Mouse (Mus musculus): ENCODE results near the gene Ambra1. TPM values are rescaled to one million over a fixed set of nuclear protein-coding genes. Genes with fewer than 3 reads are reported as not detected.
A peak's percentile ranks its signal among the peaks of the same experiment; 100 is the strongest.

The Ambra1 gene
- polyA plus RNA-seq, 2 experiments from 2014 or later, result 31.0 to 58.3 TPM

- ATAC-seq, result no peak
Measured at GRCm38 (mm10) chr2:91739586-91739985, 9.7 kb downstream of the Ambra1 start.

- ATAC-seq, result no peak
Measured at GRCm38 (mm10) chr2:91744686-91745085, 14.8 kb downstream of the Ambra1 start.

- ATAC-seq, result no peak
Measured at GRCm38 (mm10) chr2:91749811-91750261, 19.9 kb downstream of the Ambra1 start.

DNA sequence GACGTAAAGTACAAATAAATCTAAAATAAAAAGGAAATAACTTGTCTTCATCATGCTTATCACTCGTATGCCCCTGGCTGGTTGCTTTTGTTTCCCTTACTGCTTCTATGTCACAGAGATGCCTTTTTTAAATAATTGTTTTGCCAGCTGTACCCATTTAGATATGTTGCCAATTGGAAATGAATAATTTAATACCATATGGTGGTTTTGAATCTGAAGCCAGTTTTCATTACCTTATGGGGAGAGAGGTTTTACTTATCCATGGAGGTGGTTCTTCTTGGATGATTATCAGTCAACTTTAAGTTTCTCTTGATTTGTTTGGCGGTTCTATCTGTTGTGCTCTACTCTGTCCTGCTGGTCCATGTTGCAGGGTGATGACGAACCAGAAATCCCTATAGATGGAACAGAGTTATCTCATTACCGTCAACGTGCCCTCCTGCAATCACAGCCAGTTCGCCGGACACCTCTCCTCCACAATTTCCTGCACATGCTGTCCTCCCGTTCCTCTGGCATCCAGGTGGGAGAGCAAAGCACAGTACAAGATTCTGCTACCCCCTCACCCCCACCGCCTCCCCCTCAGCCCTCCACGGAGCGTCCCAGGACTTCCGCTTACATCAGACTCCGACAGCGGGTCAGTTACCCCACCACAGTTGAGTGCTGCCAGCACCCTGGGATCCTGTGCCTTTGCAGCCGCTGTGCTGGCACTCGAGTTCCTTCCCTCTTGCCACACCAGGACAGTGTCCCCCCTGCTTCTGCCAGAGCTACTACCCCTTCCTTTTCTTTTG lies 42.2 kb downstream of the Ambra1 start:
- no peak for ATAC-seq

DNA sequence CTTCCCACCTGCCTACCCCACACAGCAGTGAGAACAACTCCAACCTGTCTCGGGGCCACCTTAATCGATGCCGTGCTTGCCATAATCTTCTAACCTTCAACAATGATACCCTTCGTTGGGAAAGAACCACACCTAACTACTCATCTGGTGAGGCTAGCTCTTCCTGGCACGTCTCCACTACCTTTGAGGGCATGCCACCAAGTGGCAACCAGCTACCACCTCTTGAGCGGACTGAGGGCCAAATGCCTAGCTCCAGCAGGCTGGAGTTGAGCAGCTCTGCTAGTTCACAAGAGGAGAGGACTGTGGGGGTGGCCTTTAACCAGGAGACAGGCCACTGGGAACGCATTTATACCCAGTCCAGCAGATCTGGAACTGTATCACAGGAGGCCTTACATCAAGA lies 43.4 kb downstream of the Ambra1 start:
- ATAC-seq, result no peak

DNA sequence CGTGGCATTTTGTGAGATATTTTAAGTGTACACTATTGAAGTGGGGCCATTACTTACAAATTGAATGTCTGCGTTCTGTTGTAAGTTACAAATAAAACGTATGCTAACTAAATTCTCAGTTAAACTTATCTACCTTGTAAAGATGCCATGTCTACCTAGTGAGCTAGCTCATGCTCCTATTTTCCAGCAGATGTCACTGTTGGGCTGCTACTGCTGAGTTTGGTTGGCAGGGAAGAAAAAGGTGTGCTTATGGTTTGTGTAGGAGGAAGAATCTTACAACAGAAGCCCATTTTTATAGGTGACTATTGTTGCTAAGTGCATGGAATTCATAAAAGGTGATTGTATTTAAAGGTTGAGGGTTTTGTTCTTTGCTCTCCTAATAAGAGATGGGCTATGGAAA lies 49.2 kb downstream of the Ambra1 start:
- peak; percentile 80 for ATAC-seq

GRCm38 (mm10) chr2:91791621-91792020 lies 61.7 kb downstream of the Ambra1 start:
- no peak for ATAC-seq

DNA sequence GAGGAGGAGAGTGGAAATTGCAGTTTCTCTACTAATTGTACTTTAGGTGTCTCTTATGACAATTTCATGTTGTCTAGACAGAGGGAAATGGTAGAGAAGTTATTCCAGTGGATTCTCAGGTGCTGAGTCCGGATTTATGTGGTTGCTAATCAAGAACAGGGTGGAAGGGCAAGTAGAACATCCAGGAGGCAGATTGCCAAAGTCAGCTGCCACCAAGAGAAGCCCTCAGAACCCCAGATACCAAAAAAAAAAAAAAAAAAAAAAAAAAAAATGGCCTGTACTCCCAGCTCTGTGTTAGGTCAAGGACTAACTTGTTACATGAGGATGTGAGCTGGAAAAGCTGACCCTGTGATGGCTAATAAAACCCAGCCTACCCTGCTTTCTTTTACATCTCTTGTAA lies 62.4 kb downstream of the Ambra1 start:
- ATAC-seq, result no peak

DNA sequence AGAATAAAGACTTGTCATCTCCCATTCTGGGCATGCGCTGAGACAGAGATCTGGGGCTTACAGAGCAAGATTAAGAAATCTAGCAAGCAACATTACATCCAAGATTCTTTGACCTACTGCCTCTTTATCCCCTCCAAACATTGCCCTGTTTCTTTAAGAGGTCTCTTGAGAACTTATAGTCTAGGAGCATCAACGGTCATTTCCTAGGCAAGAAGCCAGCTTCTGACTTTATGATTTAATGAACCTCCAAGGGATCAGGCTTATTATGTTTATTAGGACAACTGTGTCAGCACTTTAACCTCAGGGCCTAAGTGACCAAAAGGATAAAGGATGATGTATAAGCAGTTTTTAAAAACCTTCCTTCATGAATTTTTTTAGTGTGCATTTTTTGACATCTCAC lies 64.5 kb downstream of the Ambra1 start:
- no peak for ATAC-seq

DNA sequence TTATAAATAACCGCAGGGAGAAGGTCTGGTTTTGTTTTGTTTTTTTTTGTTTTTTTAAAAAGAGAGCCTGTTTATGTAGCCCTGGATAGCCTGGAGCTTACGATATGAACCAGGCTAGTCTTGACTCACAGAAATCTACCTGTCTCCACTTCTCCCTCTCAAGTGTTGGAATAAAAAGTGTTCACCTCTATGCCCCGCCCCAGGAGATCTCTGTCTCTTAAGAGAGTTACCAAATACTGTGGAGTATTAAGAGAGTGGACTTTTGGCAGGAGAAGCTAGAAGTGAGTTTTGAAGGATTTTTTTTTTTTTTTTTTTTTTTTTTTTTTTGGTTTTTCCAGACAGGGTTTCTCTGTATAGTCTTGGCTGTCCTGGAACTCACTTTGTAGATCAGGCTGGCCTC lies 65.2 kb downstream of the Ambra1 start:
- ATAC-seq, result no peak

DNA sequence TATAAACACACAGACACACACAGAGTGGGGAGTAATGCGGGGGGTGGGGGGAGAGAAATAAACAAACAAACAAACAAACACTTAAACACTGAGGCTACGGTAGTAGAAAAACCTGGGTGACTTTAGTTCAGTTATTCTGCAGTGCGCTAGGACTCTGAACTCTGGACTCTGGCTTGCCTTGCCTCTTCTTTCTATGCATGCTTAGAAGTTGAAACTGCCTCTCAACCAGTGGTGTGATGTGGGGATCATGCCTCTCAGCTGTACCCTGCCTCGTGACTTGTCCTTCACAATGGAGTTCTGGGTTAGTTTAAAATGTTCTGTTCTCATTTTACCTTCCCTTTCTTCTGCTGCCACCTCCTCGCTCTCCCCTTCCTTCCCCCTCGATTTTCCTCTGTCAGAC lies 81.5 kb downstream of the Ambra1 start:
- no peak for ATAC-seq

- no peak for ATAC-seq
Measured at GRCm38 (mm10) chr2:91816741-91817140, 86.8 kb downstream of the Ambra1 start.

- ATAC-seq, result no peak
Measured at GRCm38 (mm10) chr2:91832227-91832626, 102.3 kb downstream of the Ambra1 start.

GRCm38 (mm10) chr2:91834272-91834671 lies 104.3 kb downstream of the Ambra1 start:
- ATAC-seq, result no peak

DNA sequence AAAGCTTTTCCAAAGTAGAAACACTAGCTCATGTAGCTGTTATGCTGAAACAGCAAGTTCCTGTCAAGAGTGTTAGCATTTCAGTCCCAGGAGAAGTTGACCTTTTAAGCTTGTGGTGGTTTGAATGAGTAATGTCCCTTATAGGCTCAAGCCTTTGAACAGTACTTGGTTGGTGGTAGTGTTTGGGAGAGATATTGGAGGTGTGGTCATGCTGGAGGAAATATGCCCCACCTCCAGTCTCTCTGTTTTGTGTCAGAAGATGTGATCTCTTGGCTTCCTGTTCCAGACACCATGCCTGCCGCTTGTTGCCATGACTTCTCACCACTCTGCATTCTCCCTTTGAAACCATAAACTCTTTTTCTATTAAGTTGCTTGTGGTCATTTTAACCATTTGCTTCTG lies 105.1 kb downstream of the Ambra1 start:
- ATAC-seq, result peak; percentile 95

GRCm38 (mm10) chr2:91835631-91836030 lies 105.7 kb downstream of the Ambra1 start:
- peak; percentile 9 for ATAC-seq

GRCm38 (mm10) chr2:91844085-91844484 lies 114.2 kb downstream of the Ambra1 start:
- ATAC-seq, result no peak

GRCm38 (mm10) chr2:91852446-91853191 lies 122.7 kb downstream of the Ambra1 start:
- ATAC-seq, result no peak

DNA sequence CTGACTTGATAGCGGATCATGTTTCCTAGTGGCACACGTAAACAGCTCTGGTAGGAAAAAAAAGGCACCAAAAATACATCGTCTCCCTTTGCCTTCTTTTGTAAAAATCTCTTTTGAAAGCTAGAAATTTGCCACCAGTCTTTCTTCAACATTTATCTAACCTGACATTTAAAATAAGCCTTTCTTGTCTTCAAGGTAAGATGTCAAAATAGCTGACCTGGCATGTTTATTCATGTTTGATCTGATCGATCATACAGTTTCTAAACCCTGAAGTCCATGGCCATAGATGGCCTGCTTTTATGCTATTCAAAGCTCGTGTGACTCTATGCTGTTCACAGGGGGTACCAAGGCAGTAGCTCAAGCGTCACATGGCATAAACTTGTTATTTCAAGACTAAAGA lies 124.6 kb downstream of the Ambra1 start:
- no peak for ATAC-seq

- no peak for ATAC-seq
Measured at GRCm38 (mm10) chr2:91856958-91857357, 127.0 kb downstream of the Ambra1 start.

GRCm38 (mm10) chr2:91859423-91859822 lies 129.5 kb downstream of the Ambra1 start:
- ATAC-seq, result no peak

GRCm38 (mm10) chr2:91870754-91871153 lies 140.8 kb downstream of the Ambra1 start:
- ATAC-seq, result no peak

DNA sequence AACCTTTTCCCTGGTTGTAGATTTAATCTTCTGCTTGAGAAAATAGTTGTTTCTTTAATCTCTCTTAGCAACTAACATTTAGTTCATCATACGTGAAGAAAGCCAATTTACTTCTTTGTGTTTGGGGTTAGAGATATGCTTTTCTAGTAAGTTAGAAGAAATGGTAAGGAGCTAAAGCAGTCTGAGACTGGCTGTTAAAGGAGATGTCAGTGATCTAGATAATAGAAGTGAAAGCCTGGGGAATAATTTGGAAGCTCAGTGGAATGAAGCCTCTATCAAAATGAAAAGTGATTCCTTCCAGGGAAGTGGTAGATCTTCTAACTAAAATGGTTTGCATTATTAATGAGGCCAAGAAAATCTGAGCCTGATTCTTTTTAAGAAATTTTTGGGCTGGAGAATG lies 141.3 kb downstream of the Ambra1 start:
- no peak for ATAC-seq

- ATAC-seq, result no peak
Measured at GRCm38 (mm10) chr2:91872658-91873057, 142.7 kb downstream of the Ambra1 start.
